Mouse (Mus musculus) skeletal muscle tissue, adult 2 months (tissue): Measurements from ENCODE around the gene Gm38392.

ENCODE experiments used
- DNase-seq: peaks from one replicate; pipeline ENCODE4 v3.0.0-alpha.2; 2012; ENCODE audit warnings: low read depth, low spot score

Gm38392 gene

GRCm38 (mm10) chr3:88200161-88200971 lies 86.6 kb downstream of the Gm38392 start:
- DNase-seq: no peak

DNA sequence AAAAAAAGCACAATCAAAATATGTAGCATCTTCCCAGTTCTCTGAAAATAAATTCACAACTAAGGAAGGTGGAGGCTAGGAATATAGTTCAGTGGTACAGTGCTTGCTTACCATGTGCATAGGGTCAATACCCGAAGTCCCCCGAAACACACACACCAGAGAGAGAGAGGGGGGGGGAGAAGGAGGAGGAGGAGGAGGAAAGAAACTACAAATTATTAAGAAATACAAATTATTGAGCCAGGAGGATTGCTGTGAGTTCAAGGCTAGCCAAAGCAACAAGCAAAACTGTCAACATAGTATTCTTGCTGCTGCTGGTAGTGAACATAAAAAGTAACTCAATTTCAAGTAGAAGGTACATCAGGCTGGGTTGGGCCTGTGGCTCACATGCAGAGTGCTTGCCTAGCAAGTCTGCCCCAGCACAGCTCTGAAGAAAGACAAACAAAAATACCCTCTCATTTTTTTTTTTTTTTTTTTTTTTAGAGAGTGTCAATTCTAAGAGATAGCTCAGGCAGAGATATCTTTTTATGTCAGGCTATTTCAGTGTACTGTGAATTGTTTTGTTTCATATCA lies 87.4 kb downstream of the Gm38392 start:
- DNase-seq: no peak

DNA sequence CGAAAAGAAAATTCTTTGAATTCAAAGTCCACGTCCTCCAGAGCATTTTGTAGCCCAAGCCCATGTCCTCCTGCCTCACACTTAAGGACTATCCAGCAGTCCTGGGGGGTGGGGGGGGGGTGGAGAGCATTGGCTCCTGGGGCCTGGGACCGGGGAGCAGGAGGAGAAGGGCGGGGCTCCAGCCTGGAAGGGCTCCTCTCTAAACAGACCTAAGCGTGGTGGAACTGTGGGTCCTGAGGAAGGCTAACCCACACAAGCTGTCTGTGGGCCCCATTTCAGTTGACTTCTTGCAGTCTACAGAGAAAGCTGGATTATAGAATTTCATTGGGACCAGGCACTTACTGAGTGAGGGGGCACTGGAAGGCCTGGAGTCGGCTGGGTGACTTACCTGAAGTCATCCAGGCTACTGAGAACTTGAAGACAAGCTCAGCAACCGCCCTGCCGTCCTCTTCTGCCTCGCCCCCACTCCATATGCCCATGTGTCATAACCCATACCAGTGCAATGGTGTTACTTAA lies 88.4 kb downstream of the Gm38392 start:
- DNase-seq: no peak

DNA sequence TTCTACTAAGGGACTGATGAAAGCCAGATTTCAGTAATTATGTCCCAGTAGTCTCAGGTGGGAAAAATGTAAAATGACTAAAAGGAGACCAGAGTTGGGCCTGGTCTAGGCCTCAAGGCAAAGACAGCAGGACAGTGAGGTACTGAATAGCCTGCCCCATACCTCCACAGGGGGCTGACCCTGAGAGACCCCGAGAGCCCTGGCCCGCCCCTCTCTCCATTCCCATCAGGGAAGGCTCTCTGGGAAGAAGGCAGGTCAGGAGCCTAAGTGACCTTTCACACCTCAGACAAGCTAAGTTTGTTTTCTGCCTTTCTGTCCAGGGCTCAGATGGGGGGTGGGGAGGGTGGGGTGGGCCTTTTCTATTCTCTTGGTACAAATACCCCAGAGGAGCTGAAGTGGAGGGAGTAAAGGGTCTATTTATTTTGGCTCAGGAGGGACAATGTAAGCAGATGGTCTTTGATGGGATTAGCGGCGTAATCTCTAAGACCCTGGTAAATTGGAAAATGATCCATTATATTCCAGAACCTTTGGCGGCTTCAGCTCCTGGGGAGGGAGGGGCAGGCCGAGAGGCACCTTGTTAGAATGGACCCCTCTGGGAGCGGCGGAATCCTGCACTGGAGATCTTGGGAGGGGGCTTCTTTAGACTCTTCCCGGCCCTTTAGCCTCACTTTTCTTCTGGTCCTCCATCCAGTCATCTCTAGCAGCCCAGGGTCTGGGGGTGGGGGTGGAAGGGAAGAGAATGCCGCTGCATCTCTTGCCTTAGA lies 89.1 kb downstream of the Gm38392 start:
- no peak for DNase-seq
